Mouse (Mus musculus) testis, adult 2 months (tissue): ENCODE data around the gene Trpm6.

Source experiments
- CTCF ChIP-seq: fragments of 200-500 bp; IDR thresholded peaks from 2 replicates; pipeline ENCODE4 v1.5.1; 2012; ENCODE audit warnings: low read depth, mild to moderate bottlenecking, inconsistent platforms, low read length, moderate library complexity; ENCODE audit not compliant: control insufficient read depth, insufficient read depth, insufficient replicate concordance
- POLR2A ChIP-seq: fragments of 200-500 bp; IDR thresholded peaks from 2 replicates; pipeline ENCODE4 v1.6.1; 2012; ENCODE audit warnings: low read depth, mild to moderate bottlenecking, inconsistent platforms, low read length, moderate library complexity; ENCODE audit not compliant: control insufficient read depth

DNA sequence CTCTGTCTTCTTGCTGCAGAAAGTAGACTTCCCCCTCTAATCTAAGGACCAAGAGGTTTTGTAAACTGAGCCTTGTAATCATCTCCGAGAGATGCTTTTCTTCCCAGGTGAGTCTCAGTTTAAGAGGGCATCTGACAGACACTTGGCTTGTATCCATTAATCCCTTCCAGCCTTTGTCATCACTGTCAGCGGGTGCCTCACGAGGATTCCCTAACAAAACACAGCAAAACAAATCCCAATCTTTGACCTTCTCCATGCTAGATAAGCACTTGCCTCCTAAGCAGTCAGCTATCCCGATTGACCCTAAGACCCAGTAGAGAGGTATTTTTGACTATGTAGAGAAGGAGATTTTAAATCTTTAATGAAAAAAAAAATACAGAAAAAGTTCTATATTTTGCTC lies 7.9 kb downstream of the Trpm6 start:
- no peak for TF ChIP-seq CTCF
- TF ChIP-seq POLR2A = no peak
